Mouse (Mus musculus) CH12.LX (cell line): ENCODE data around the gene Eif4ebp2. TPM values are rescaled to one million over a fixed set of nuclear protein-coding genes. Genes with fewer than 3 reads are reported as not detected.

Experiments
- DNase-seq: peaks from one replicate; pipeline ENCODE4 v3.0.0-alpha.2; 2013; ENCODE audit errors: extremely low read depth
- H3K27ac ChIP-seq: 2 replicates; pipeline ENCODE4 v1.5.1; 2012; ENCODE audit warnings: low read depth, mild to moderate bottlenecking, control low read depth, moderate library complexity; ENCODE audit not compliant: insufficient read depth
- H3K27me3 ChIP-seq: replicated peaks from 2 replicates; pipeline ENCODE3; 2012; ENCODE audit warnings: inconsistent platforms
- H3K36me3 ChIP-seq, 2 experiments: replicated peaks in 1 of 2; 2 replicates each; pipeline versions ENCODE3 to v1.6.1; 2012; ENCODE audit warnings: inconsistent platforms in 1 of 2, low read length in 1 of 2, mild to moderate bottlenecking in 1 of 2, mixed read lengths in 1 of 2, moderate library complexity in 1 of 2; ENCODE audit not compliant: control insufficient read depth in 1 of 2, insufficient read depth in 1 of 2
- H3K4me1 ChIP-seq, 2 experiments: 2 replicates each; pipeline ENCODE4 v1.6.1; 2012; ENCODE audit warnings: inconsistent platforms in 1 of 2, moderate library complexity in 1 of 2; ENCODE audit not compliant: insufficient read depth in 2 of 2, control insufficient read depth in 1 of 2
- H3K4me2 ChIP-seq: 2 replicates; pipeline ENCODE4 v1.6.1; 2012; ENCODE audit warnings: low read depth, mild to moderate bottlenecking, control low read depth; ENCODE audit not compliant: poor library complexity, insufficient read depth, severe bottlenecking
- H3K4me3 ChIP-seq, 3 experiments: fragments of 150-350 bp in 1 of 3; sonication (generic) in 1 of 3; replicated peaks in 1 of 3; 2 replicates each; pipeline versions ENCODE3 to v1.5.1; 2011 to 2012; ENCODE audit warnings: low read depth in 2 of 3, low read length in 2 of 3, mild to moderate bottlenecking in 2 of 3, moderate library complexity in 2 of 3, control low read depth in 1 of 3, improper control_type of control experiment in 1 of 3, inconsistent platforms in 1 of 3, mixed read lengths in 1 of 3; ENCODE audit not compliant: poor library complexity in 1 of 3
- H3K79me2 ChIP-seq: replicated peaks from 2 replicates; pipeline ENCODE4 v1.6.1; 2012; ENCODE audit warnings: mild to moderate bottlenecking, moderate library complexity; ENCODE audit not compliant: control insufficient read depth, poor library complexity, insufficient read depth, severe bottlenecking; ENCODE audit errors: extremely low read depth
- H3K9ac ChIP-seq: 2 replicates; pipeline ENCODE4 v1.6.1; 2012; ENCODE audit warnings: low read depth, mild to moderate bottlenecking, control low read depth, moderate library complexity; ENCODE audit not compliant: insufficient read depth
- H3K9me3 ChIP-seq: replicated peaks from 2 replicates; pipeline ENCODE3; 2012; ENCODE audit warnings: low read length, inconsistent platforms, mixed read lengths
- BHLHE40 ChIP-seq: IDR thresholded peaks from 2 replicates; pipeline ENCODE4 v1.6.1; 2011; ENCODE audit warnings: mild to moderate bottlenecking, low read depth, low read length, improper control_type of control experiment
- CHD2 ChIP-seq: IDR thresholded peaks from 2 replicates; pipeline ENCODE4 v1.6.1; 2011; ENCODE audit warnings: low read length, improper control_type of control experiment
- JUN ChIP-seq: IDR thresholded peaks from 2 replicates; pipeline ENCODE4 v1.6.1; 2011; ENCODE audit warnings: low read depth, mild to moderate bottlenecking, low read length, improper control_type of control experiment, moderate library complexity; ENCODE audit not compliant: insufficient read depth
- KAT2A ChIP-seq: IDR thresholded peaks from 2 replicates; pipeline ENCODE4 v1.6.1; 2012; ENCODE audit warnings: low read length, improper control_type of control experiment, inconsistent platforms; ENCODE audit not compliant: insufficient replicate concordance
- MAFK ChIP-seq: IDR thresholded peaks from 2 replicates; pipeline ENCODE4 v1.6.1; 2011; ENCODE audit warnings: low read length, improper control_type of control experiment; ENCODE audit not compliant: insufficient replicate concordance
- MAX ChIP-seq: IDR thresholded peaks from 2 replicates; pipeline ENCODE4 v1.6.1; 2011; ENCODE audit warnings: low read length, improper control_type of control experiment
- MYC ChIP-seq: IDR thresholded peaks from 2 replicates; pipeline ENCODE4 v1.6.1; 2011; ENCODE audit warnings: low read depth, mild to moderate bottlenecking, improper control_type of control experiment, low read length
- NRF1 ChIP-seq: IDR thresholded peaks from 2 replicates; pipeline ENCODE4 v1.6.1; 2014; ENCODE audit warnings: low read depth, mild to moderate bottlenecking, inconsistent platforms, low read length, improper control_type of control experiment, moderate library complexity
- RAD21 ChIP-seq: IDR thresholded peaks from 2 replicates; pipeline ENCODE4 v1.6.1; 2011; ENCODE audit warnings: low read depth, mild to moderate bottlenecking, low read length, improper control_type of control experiment, moderate library complexity
- RCOR1 ChIP-seq: conservative IDR thresholded peaks from 2 replicates; pipeline ENCODE4 v1.6.1; 2012; ENCODE audit warnings: low read depth, mild to moderate bottlenecking, inconsistent platforms, low read length, improper control_type of control experiment
- SIN3A ChIP-seq: IDR thresholded peaks from 2 replicates; pipeline ENCODE4 v1.6.1; 2012; ENCODE audit warnings: low read length, improper control_type of control experiment, inconsistent platforms
- TCF12 ChIP-seq: IDR thresholded peaks from 2 replicates; pipeline ENCODE4 v1.6.1; 2014; ENCODE audit warnings: low read depth, mild to moderate bottlenecking, inconsistent platforms, low read length, improper control_type of control experiment
- UBTF ChIP-seq: IDR thresholded peaks from 2 replicates; pipeline ENCODE4 v1.6.1; 2012; ENCODE audit warnings: low read depth, mild to moderate bottlenecking, inconsistent platforms, low read length, improper control_type of control experiment, moderate library complexity
- ZNF384 ChIP-seq: IDR thresholded peaks from 2 replicates; pipeline ENCODE4 v1.6.1; 2012; ENCODE audit warnings: low read depth, low read length, improper control_type of control experiment, inconsistent platforms
- dilution Hi-C: fragments of 300-500 bp; cut with MboI; formaldehyde crosslinking; loops from 2 replicates; pipeline ENCODE4 v1.14.3; 2020; ENCODE audit warnings: low sequenced_read_pairs; ENCODE audit not compliant: extremely low pct_unique_long_range_greater_than_20kb, extremely low pct_ligation_motif_present
- in situ Hi-C: fragments of 300-500 bp; cut with MboI; formaldehyde crosslinking; loops from 3 replicates; pipeline ENCODE4 v1.14.3; 2019; ENCODE audit warnings: low sequenced_read_pairs, low pct_ligation_motif_present, low pct_unique_long_range_greater_than_20kb, mixed read lengths
- polyA plus RNA-seq: library from polyadenylated mRNA; unstranded; fragments of >175 nt; gene quantifications from 2 replicates; pipeline ENCODE4 v1.2.1, GENCODE M21; 2012; ENCODE audit warnings: low read depth; ENCODE audit not compliant: insufficient read length
- total RNA-seq, 2 experiments: library from RNA; depleted of rRNA; stranded (reverse); fragments of 300-350 nt in 1 of 2; fragments of >200 nt in 1 of 2; gene quantifications; 2 replicates each; pipeline ENCODE4 v1.2.3; 2012 to 2014

The Eif4ebp2 gene
- total and polyA plus RNA-seq, 3 experiments, result 7.5 to 73.2 (median 16.4) TPM

DNA sequence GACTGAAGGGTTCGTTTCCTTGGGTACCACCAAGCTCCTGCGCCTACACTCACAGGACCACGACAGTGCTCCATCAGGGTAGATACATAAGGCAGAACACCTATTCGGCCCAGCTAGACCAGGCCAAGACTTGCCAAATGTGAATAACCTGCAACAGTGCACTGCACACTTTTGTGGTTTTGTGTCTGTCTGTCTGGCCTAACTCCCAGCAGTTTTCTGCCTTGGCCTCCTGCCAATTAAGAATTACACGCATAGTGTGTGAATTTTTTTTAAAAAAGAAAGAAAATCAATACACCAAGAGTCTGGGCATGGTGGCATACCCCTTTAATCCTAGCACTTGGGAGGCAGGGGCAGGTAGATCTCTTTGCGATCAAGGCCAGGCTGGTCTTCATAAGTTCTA is 24.5 kb downstream of the Eif4ebp2 start:
- no peak overlapping the region for H3K4me2 ChIP-seq
- H3K4me3 ChIP-seq, result no peak overlapping the region
- dilution Hi-C loops, result no loop called here
- H3K4me1 ChIP-seq, result peaks cover 2 to 9% of the 10 kb centered on the region in 2 experiments
- H3K79me2 ChIP-seq, result no peaks in the 10 kb centered on the region
- H3K36me3 ChIP-seq, result peaks cover 27 to 41% of the 10 kb centered on the region in 2 experiments
- no peak overlapping the region for H3K27ac ChIP-seq
- in situ Hi-C loops, result no loop called here
- DNase-seq, result no peak
- TF ChIP-seq UBTF (no peak), MYC (no peak), SIN3A (no peak), MAFK (no peak), NRF1 (no peak)
- H3K27me3 ChIP-seq, result no peaks in the 10 kb centered on the region
- no peak overlapping the region for H3K9ac ChIP-seq
- H3K9me3 ChIP-seq, result no peaks in the 10 kb centered on the region

DNA sequence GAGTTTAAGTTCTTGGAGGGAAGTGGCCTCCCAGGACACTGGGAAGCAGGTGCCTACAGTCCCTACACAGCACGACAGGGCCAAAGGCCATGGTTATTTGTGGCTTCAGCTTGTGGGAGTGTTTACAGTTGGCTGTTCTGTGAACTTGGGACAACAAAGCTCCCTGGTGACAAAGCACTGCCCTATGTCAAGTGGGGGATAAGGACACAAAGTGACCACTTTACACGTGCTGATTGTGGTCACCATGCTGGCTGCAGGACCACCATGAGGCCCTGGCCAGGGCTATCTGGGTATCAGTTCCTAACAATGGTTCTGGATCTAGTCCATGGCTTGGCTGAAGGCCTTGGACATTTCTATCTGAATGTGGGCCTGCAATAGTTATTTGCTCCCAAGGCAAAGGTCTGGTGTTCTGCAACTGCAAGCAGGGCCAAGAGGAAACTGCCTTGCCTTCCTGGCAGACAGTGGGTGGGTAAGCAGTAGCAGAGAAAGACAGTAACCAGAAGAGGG is 26.2 kb downstream of the Eif4ebp2 start:
- Histone ChIP-seq H3K4me1 (peaks cover 5 to 10% of the 10 kb centered on the region in 2 experiments), H3K27me3 (no peaks in the 10 kb centered on the region), H3K9me3 (no peaks in the 10 kb centered on the region), H3K27ac (no peak overlapping the region), H3K9ac (no peak overlapping the region), H3K4me2 (no peak overlapping the region), H3K79me2 (no peaks in the 10 kb centered on the region), H3K4me3 (no peak overlapping the region), H3K36me3 (peaks cover 19 to 33% of the 10 kb centered on the region in 2 experiments)
- dilution Hi-C loops (no loop called here), in situ Hi-C loops (no loop called here)
- TF ChIP-seq BHLHE40 (no peak), TCF12 (no peak)
- DNase-seq, result no peak

DNA sequence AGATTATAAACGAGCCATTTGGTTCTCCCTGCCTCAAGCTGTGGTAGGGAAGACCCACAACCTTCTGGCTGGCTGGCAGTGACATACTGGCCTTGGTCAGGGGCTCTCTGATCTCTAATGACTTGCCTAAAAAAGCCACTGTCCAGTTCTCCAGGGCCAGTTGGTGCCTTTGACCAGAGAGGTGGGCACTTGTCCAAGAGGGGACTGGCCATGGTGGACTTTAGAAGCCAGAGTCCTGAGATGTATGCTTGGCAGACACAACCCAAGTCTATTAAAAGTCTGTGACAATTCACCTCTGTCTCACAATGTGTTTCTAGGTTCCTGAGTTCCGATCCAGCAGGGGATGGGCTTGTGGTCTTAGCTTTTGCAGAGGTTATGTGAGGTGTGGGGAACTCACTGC is 27.4 kb downstream of the Eif4ebp2 start:
- Histone ChIP-seq H3K4me3 (no peak overlapping the region), H3K79me2 (no peaks in the 10 kb centered on the region), H3K9me3 (no peaks in the 10 kb centered on the region), H3K9ac (no peak overlapping the region), H3K36me3 (peaks cover 7 to 20% of the 10 kb centered on the region in 2 experiments), H3K4me2 (no peak overlapping the region), H3K27me3 (no peaks in the 10 kb centered on the region), H3K4me1 (peaks cover 5 to 10% of the 10 kb centered on the region in 2 experiments), H3K27ac (no peak overlapping the region)
- no peak for DNase-seq
- in situ Hi-C loops, result no loop called here
- dilution Hi-C loops, result no loop called here
- TF ChIP-seq RAD21 (no peak), MAX (no peak), ZNF384 (no peak), KAT2A (no peak), SIN3A (no peak), CHD2 (no peak), RCOR1 (no peak), JUN (no peak)
